Comparison of ENCODE assay signal across 9 mouse cellular contexts in the genomic region with DNA sequence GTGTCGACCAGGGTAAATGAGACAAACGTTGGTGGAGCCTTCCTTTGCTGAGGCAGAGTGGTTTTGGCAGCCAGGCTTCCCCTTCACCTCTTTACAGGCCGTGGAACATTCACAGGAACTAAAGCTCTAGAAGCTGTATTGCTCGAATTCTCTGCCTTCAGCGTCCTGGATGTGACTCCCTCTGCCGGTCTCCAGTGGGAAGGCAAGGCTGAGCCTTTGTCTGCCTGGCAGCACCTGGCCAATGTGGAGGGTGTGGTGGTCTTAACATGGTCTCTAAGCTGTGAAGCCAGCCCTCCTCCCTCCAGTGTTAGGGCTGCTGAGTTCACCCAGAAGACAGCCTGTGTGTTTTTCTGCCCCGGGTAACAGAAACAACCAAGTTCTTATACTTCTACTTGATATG. TPM values are rescaled to one million over a fixed set of nuclear protein-coding genes. Genes with fewer than 3 reads are reported as not detected.
DNase-seq lines count a peak whose midpoint lies in the region; ATAC-seq and TF ChIP-seq lines count a peak whose summit lies in the region.
"Had no signal": no experiment of that assay in that cellular context is flagged by ENCODE, and none has a peak within 500 bp of the region (broad histone marks: within the 10 kb centered on the region; RNA-seq: fewer than 3 reads in every experiment).

No protein-coding gene starts in this region.

- DNase-seq in CD4-positive, CD25-positive, alpha-beta regulatory T cell, adult 2 months (ENCODE audit: low read depth, low spot score) = peak; percentile 63
- peak; percentile 82 for DNase-seq in ES-CJ7 (ENCODE audit: low read depth, low spot score)
- DNase-seq in cerebellum, adult 2 months = peak; percentile 10 to 31
- peak; percentile 9 to 73 for DNase-seq in layer of hippocampus, adult 18-20 months (ENCODE audit: low spot score in 2 of 2)
- peak; percentile 79 for DNase-seq in lung, embryonic 14.5 days
- peak; percentile 32 for DNase-seq in right cerebral cortex, adult 18-20 months

- no peaks in the 10 kb centered on the region for H3K9me3 ChIP-seq in lung, embryonic 14.5 days (ENCODE audit: low read depth, low read length)
- H3K9me3 ChIP-seq: limb, embryonic 12.5 days had no signal

- no peak for ATAC-seq in CD4-positive, CD25-positive, alpha-beta regulatory T cell, adult 4 months
- ATAC-seq in granulocyte monocyte progenitor cell, adult 5-6 weeks (replicated peaks; ENCODE audit: poor library complexity, severe bottlenecking) = peak; percentile 92
- no peak for ATAC-seq in lung, embryonic 14.5 days (ENCODE audit: insufficient read depth)

- 32% methylated on average over 7 of the region's 7 CpGs for WGBS in cerebellum, adult 2 months
- WGBS in lung, embryonic 14.5 days = 17% methylated on average over 7 of the region's 7 CpGs

- H3K4me1 ChIP-seq in cerebellum, adult 2 months (ENCODE audit: control insufficient read depth, insufficient read depth, low read length) = no peaks in the 10 kb centered on the region
- no peaks in the 10 kb centered on the region for H3K4me1 ChIP-seq in lung, embryonic 14.5 days (ENCODE audit: insufficient read depth)

- no peak for TF ChIP-seq POLR2A in cerebellum, adult 2 months (IDR thresholded peaks at IDR 0.05; ENCODE audit: borderline replicate concordance, insufficient read depth, low read length)

- no peaks in the 10 kb centered on the region for H3K27me3 ChIP-seq in cerebellum, adult 2 months (ENCODE audit: control insufficient read depth, insufficient read depth, low read length)
- H3K27me3 ChIP-seq in lung, embryonic 14.5 days (ENCODE audit: insufficient read depth, low read length) = no peaks in the 10 kb centered on the region
- H3K27me3 ChIP-seq: limb, embryonic 12.5 days had no signal

- no peak overlapping the region for H3K4me3 ChIP-seq in cerebellum, adult 2 months (replicated peaks; ENCODE audit: insufficient read depth, low read depth, low read length)
- H3K4me3 ChIP-seq in lung, embryonic 14.5 days (ENCODE audit: low read depth, low read length) = no peak overlapping the region
- H3K4me3 ChIP-seq: limb, embryonic 12.5 days had no signal

- TF ChIP-seq CTCF in cerebellum, adult 2 months (IDR thresholded peaks at IDR 0.05; ENCODE audit: borderline replicate concordance, insufficient read depth, low read depth, low read length) = peak; percentile 61
- peak; percentile 85 for TF ChIP-seq CTCF in lung, embryonic 14.5 days (IDR thresholded peaks at IDR 0.05; ENCODE audit: low read depth)

- no peaks in the 10 kb centered on the region for H3K36me3 ChIP-seq in lung, embryonic 14.5 days (ENCODE audit: insufficient read depth)
- H3K36me3 ChIP-seq: limb, embryonic 12.5 days had no signal

- H3K27ac ChIP-seq in cerebellum, adult 2 months (ENCODE audit: insufficient read depth, low read length) = no peak overlapping the region
- H3K27ac ChIP-seq in lung, embryonic 14.5 days (ENCODE audit: low read depth) = no peak overlapping the region
- H3K27ac ChIP-seq: limb, embryonic 12.5 days had no signal

- H3K9ac ChIP-seq in lung, embryonic 14.5 days = no peak overlapping the region
- H3K9ac ChIP-seq: limb, embryonic 12.5 days had no signal

- no peak overlapping the region for H3K4me2 ChIP-seq in lung, embryonic 14.5 days
- H3K4me2 ChIP-seq: limb, embryonic 12.5 days had no signal

RNA-seq across cellular contexts. Expression of a gene that starts 24.6 kb away (rescaled TPM):
- polyA plus RNA-seq in CD4-positive, CD25-positive, alpha-beta regulatory T cell, adult 4 months (2017; shearing (Covaris generic)) = not detected
- polyA plus RNA-seq in cerebellum, adult 2 months (2012; rRNA removed) = 2.4 and 3.4 TPM in 2 replicates
- not detected in 2 replicates for total RNA-seq in granulocyte monocyte progenitor cell, adult 5-6 weeks (2014; fragmentation: Nextera tagmentation)
- total RNA-seq in granulocyte monocyte progenitor cell, adult 5-6 weeks (2017) = not detected in 2 replicates
- 10 to 100 TPM; 13.6 to 14.1 TPM for total RNA-seq in layer of hippocampus, adult 18-20 months (2021)
- polyA plus RNA-seq in lung, embryonic 14.5 days (2014; fragmentation: Nextera tagmentation; extraction: Ambion mirVana) = 1.0 and 1.2 TPM in 2 replicates

Comparison
In these comparisons a context has a peak if more than half of its experiments do, and no peak if none do; other contexts are left out.
1. DNase-seq: peak in every context shown above with its lines; median percentile 82 in ES-CJ7; 79 in lung, embryonic 14.5 days; 63 in CD4-positive, CD25-positive, alpha-beta regulatory T cell, adult 2 months; 41 in layer of hippocampus, adult 18-20 months; 32 in right cerebral cortex, adult 18-20 months; 20 in cerebellum, adult 2 months.